Mouse (Mus musculus) liver, adult 2 months (tissue): ENCODE measurements at regions not wholly inside any gene's neighbourhood (a gene's known extent, or its start where the extent isn't known, plus 50 kb on each side); places are given as distances from the start of the nearest gene placed in this dataset.

Experiments
- DNase-seq: peaks from one replicate; pipeline ENCODE4 v3.0.0-alpha.2; 2011; ENCODE audit warnings: low read depth, low spot score; ENCODE audit errors: extremely low read depth
- H3K27ac ChIP-seq: fragments of 200-500 bp; replicated peaks from 2 replicates; pipeline ENCODE4 v1.5.1; 2012; ENCODE audit warnings: low read depth, mild to moderate bottlenecking, control low read depth, inconsistent platforms, low read length; ENCODE audit not compliant: insufficient read depth
- H3K27me3 ChIP-seq: fragments of 200-500 bp; 2 replicates; pipeline ENCODE4 v1.6.1; 2012; ENCODE audit warnings: mild to moderate bottlenecking, moderate library complexity, low read length, inconsistent platforms; ENCODE audit not compliant: control insufficient read depth, insufficient read depth
- H3K36me3 ChIP-seq: fragments of 200-500 bp; 2 replicates; pipeline ENCODE4 v1.6.1; 2012; ENCODE audit warnings: low read length, inconsistent platforms; ENCODE audit not compliant: control insufficient read depth, insufficient read depth
- H3K4me1 ChIP-seq: fragments of 200-500 bp; 2 replicates; pipeline ENCODE4 v1.6.1; 2011; ENCODE audit warnings: low read length; ENCODE audit not compliant: control insufficient read depth, insufficient read depth
- H3K4me3 ChIP-seq: fragments of 200-500 bp; 2 replicates; pipeline ENCODE4 v1.5.1; 2011; ENCODE audit warnings: low read depth, mild to moderate bottlenecking, control low read depth, low read length, moderate library complexity; ENCODE audit not compliant: insufficient read depth
- H3K79me2 ChIP-seq: fragments of 200-500 bp; 2 replicates; pipeline ENCODE4 v1.6.1; 2012; ENCODE audit warnings: inconsistent platforms, mild to moderate bottlenecking, low read length, moderate library complexity; ENCODE audit not compliant: control insufficient read depth, insufficient read depth
- H3K9ac ChIP-seq: fragments of 200-500 bp; 2 replicates; pipeline ENCODE4 v1.6.1; 2012; ENCODE audit warnings: low read depth, mild to moderate bottlenecking, control low read depth, inconsistent platforms, low read length
- CTCF ChIP-seq: fragments of 200-500 bp; IDR thresholded peaks from 2 replicates; pipeline ENCODE4 v1.5.1; 2011; ENCODE audit warnings: low read depth, low read length, control low read depth
- POLR2A ChIP-seq: fragments of 200-500 bp; IDR thresholded peaks from 2 replicates; pipeline ENCODE4 v1.6.1; 2011; ENCODE audit warnings: low read length, control low read depth; ENCODE audit not compliant: insufficient read depth; ENCODE audit errors: extremely low read depth
- WGBS: fragments of 180-500 bp; shearing (Covaris S2); methylation state at CpG from one replicate; pipeline ENCODE4 v1.1.7; 2018; 5-methylcytosine and 5-hydroxymethylcytosine counted together

DNA sequence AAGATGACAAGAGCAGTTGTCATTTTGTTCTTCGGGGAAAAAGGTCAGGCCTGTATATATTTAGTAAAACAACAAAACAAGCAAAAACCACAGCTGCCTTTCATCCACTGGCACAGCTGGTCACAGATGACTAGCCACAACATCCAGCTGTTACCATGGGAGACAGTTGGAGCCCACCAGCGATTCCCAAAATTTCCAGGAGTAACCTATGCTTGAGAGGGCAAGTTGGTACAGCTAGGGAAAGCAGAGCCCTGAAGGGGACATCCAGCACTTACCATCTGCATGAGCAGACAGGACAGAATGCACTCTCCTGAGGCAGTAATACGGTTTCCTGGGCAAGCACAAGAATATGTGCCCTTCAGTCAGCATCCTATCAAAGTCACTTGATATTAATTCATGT is 62.9 kb upstream of the Nap1l1 start:
- DNase-seq: no peak
- 79% methylated on average over 3 of the region's 3 CpGs for WGBS
- Histone ChIP-seq H3K9ac (no peak overlapping the region), H3K36me3 (no peaks in the 10 kb centered on the region), H3K27me3 (no peaks in the 10 kb centered on the region), H3K4me1 (peaks cover 5% of the 10 kb centered on the region; the same call in 1 of the 2 replicates), H3K4me3 (no peak overlapping the region), H3K79me2 (no peaks in the 10 kb centered on the region), H3K27ac (no peak overlapping the region)
- no peak for TF ChIP-seq POLR2A
- no peak for TF ChIP-seq CTCF

DNA sequence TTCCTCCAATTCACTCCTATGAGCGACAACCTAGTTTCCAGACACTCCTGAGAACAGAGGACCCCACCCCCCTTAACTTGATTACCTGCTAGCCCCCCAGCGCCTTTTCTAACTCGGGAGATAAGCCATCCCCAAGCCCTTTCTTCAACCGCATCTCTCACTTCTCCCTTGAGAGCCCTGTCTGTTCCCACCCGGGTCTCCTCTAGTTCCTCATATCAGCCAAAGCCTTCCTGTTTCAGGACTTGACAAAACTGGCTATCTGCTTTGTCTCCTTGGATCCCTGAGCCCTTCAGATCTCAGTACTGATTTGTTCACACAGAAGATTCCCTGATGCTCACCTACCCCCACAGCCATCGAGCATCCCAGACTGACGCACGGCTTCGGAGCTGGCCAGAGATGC is 61.5 kb upstream of the Nap1l1 start:
- H3K27ac ChIP-seq: no peak overlapping the region
- no peaks in the 10 kb centered on the region for H3K4me1 ChIP-seq
- H3K79me2 ChIP-seq: no peaks in the 10 kb centered on the region
- TF ChIP-seq POLR2A (no peak), CTCF (no peak)
- no peaks in the 10 kb centered on the region for H3K36me3 ChIP-seq
- no peaks in the 10 kb centered on the region for H3K27me3 ChIP-seq
- 90% methylated on average over 9 of the region's 9 CpGs for WGBS
- DNase-seq: no peak
- H3K9ac ChIP-seq: no peak overlapping the region
- H3K4me3 ChIP-seq: no peak overlapping the region

DNA sequence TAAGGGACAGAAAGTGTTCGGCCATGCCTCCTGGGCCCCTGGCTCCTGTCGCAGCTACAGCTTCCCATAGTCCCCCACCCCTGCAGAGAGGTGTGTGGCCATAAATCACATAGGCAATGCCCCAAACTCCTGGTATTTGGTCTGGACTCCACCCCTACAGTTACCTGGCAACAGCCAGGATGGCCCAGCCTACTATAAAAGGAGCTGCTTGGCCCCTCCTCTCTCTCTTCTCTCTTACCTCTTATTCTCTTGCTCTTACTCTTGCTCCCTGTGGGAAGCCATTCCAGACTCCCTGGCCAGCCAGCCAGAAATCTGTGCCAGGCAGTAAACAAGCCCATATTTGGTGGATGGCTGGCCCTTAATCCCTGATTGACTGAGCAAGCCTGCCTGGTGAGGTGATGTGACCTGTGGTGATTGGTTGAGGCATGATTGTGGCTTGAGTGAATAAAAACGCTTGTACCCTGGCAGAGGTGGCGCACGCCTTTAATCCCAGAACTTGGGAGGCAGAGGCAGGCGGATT is 56.4 kb upstream of the Nap1l1 start:
- H3K36me3 ChIP-seq: no peaks in the 10 kb centered on the region
- WGBS: 82% methylated on average over 6 of the region's 6 CpGs
- H3K27ac ChIP-seq: no peak overlapping the region
- no peak overlapping the region for H3K4me3 ChIP-seq
- peak; percentile 73 for DNase-seq
- H3K27me3 ChIP-seq: no peaks in the 10 kb centered on the region
- H3K9ac ChIP-seq: no peak overlapping the region
- H3K4me1 ChIP-seq: no peaks in the 10 kb centered on the region
- TF ChIP-seq POLR2A (no peak), CTCF (no peak)
- H3K79me2 ChIP-seq: no peaks in the 10 kb centered on the region

DNA sequence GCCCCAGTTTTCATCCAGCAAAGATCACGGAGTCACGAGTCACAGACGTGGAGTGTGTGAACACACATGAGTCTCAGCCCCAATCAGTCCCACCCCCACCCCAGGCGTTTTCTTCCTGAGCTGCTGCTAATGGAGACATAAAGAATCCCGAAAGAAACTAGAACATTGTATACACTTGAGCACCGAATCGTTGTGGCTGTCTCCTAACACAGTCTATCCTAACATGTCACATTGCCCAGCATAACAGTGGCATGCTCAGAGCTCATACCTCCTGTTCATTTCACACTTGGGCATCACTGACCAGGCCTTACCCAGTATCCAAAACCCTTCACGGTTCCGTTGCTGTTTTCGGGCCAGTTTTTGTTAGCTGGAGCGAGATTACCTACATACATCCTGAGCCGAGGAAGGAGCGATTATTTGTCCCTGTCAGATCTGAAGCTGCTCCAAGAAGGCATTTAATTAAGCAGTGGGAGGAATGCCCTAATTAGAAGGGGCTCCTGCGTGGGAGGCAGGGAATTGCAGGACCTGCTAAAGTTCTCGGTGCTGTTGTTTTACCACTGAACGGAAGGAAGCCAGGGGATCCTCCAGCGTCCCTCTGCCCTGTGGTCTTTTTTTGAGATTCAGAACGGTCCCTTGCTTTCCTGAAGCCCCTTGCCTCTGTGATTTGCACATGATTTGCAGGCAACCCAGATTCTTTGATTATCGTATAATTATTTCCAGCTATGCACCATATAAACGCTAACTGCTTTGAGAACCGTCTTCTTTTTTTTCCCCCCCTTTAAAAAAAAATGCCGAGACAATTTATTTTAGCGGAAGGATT is 53.4 kb upstream of the Nap1l1 start:
- TF ChIP-seq POLR2A: no peak
- no peak for TF ChIP-seq CTCF
- Histone ChIP-seq H3K4me1 (no peaks in the 10 kb centered on the region), H3K27ac (no peak overlapping the region), H3K79me2 (no peaks in the 10 kb centered on the region), H3K36me3 (no peaks in the 10 kb centered on the region), H3K27me3 (no peaks in the 10 kb centered on the region), H3K4me3 (no peak overlapping the region), H3K9ac (no peak overlapping the region; the same call in 1 of the 2 replicates)
- DNase-seq: no peak
- WGBS: 58% methylated on average over 23 of the region's 23 CpGs

DNA sequence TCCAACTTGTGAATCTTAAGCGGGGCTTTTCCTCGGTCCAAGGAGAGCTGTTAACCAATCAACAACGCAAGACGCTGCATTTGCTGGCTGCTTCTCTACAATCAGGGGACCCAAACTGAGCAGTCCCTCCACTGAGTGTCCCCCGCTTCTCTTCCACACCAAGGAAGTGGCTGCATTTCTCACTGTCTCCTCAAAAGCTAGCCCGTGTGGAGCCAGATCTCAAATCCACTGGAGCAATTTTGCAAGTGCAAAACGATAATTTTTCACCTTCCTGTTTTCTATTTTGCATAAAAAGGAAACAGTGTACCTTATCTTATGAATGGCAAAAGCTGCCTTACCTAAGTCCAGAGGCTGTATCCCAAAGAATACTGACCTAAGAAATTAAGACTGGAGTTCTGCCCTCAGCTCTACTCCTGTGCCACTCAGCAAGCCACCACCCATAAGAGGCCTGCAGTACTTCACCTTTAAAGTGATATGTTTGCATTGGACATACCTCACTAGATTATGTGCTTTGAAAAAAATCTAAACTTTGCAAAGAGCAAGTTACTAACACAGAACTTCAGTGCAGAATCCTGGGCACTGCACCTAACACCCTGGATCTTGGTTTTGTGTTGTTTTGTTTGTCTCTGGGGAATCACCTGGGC is 52.7 kb upstream of the Nap1l1 start:
- no peak for DNase-seq
- H3K79me2 ChIP-seq: no peaks in the 10 kb centered on the region
- no peaks in the 10 kb centered on the region for H3K4me1 ChIP-seq
- no peak overlapping the region for H3K4me3 ChIP-seq
- no peaks in the 10 kb centered on the region for H3K36me3 ChIP-seq
- no peak overlapping the region for H3K9ac ChIP-seq
- WGBS: 56% methylated on average over 7 of the region's 7 CpGs
- H3K27me3 ChIP-seq: no peaks in the 10 kb centered on the region
- no peak overlapping the region for H3K27ac ChIP-seq
- TF ChIP-seq POLR2A (no peak), CTCF (no peak)

DNA sequence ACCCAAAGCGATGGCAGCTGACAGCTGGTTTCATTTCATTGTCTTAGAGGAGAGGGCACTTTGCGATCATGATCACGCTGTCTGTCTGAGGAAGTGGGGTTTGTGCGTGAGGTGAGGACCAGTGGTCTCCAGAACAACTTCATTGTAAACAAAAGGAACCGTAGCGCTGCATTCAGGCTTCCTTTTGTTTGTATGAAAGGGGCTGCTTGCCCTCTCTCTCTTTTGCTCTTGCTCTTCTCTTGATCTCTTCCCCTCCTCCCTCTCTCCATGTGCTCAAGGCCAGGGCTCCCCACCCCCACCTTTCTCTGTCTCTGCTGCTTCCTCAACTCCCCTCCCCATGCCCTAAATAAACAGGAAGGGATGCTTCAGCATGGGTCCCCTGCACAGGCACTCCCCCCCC is 51.0 kb upstream of the Nap1l1 start:
- DNase-seq: no peak
- Histone ChIP-seq H3K9ac (no peak overlapping the region), H3K36me3 (no peaks in the 10 kb centered on the region), H3K4me3 (no peak overlapping the region), H3K79me2 (no peaks in the 10 kb centered on the region), H3K4me1 (no peaks in the 10 kb centered on the region), H3K27me3 (no peaks in the 10 kb centered on the region), H3K27ac (no peak overlapping the region)
- WGBS: 45% methylated on average over 6 of the region's 6 CpGs
- TF ChIP-seq CTCF (no peak), POLR2A (no peak)
